Mouse (Mus musculus) limb, embryonic 14.5 days (tissue): ENCODE results near the gene Fyn. TPM values are rescaled to one million over a fixed set of nuclear protein-coding genes. Genes with fewer than 3 reads are reported as not detected.

ENCODE experiments used
- ATAC-seq: fragments of 200-750 bp; cut with Nextera tagmentation; 2 replicates; pipeline ENCODE4 v1.8.0; 2017; ENCODE audit warnings: low read depth, moderate number of reproducible peaks, moderate TSS enrichment; ENCODE audit not compliant: low FRiP score
- DNase-seq: peaks from one replicate; pipeline ENCODE4 v3.0.0-alpha.2; 2015; ENCODE audit warnings: low spot score
- H3K27ac ChIP-seq: fragments of 300-500 bp; sonication (generic); replicated peaks from 2 replicates; pipeline ENCODE4 v1.5.1; 2014; ENCODE audit warnings: low read depth, mild to moderate bottlenecking, low read length, moderate library complexity, mixed read lengths
- H3K27me3 ChIP-seq: fragments of 300-500 bp; sonication (generic); 2 replicates; pipeline ENCODE4 v1.6.1; 2014; ENCODE audit warnings: low read length, mixed read lengths; ENCODE audit not compliant: control insufficient read depth, insufficient read depth
- H3K36me3 ChIP-seq: fragments of 300-500 bp; sonication (generic); 2 replicates; pipeline ENCODE4 v1.6.1; 2014; ENCODE audit warnings: mild to moderate bottlenecking, low read length, moderate library complexity, mixed read lengths; ENCODE audit not compliant: control insufficient read depth, insufficient read depth
- H3K4me1 ChIP-seq: fragments of 300-500 bp; sonication (generic); 2 replicates; pipeline ENCODE4 v1.6.1; 2014; ENCODE audit warnings: antibody characterized with exemption, low read length, mixed read lengths; ENCODE audit not compliant: control insufficient read depth, insufficient read depth
- H3K4me2 ChIP-seq: fragments of 300-500 bp; sonication (generic); replicated peaks from 2 replicates; pipeline ENCODE4 v1.6.1; 2014; ENCODE audit warnings: low read depth, mild to moderate bottlenecking, low read length, moderate library complexity; ENCODE audit not compliant: severe bottlenecking
- H3K4me3 ChIP-seq: fragments of 300-500 bp; sonication (generic); replicated peaks from 2 replicates; pipeline ENCODE4 v1.5.1; 2014; ENCODE audit warnings: low read length
- H3K9ac ChIP-seq: fragments of 300-500 bp; sonication (generic); 2 replicates; pipeline ENCODE4 v1.6.1; 2014; ENCODE audit warnings: mild to moderate bottlenecking, low read depth, low read length, moderate library complexity; ENCODE audit not compliant: severe bottlenecking
- H3K9me3 ChIP-seq: fragments of 300-500 bp; sonication (generic); 2 replicates; pipeline ENCODE4 v1.6.1; 2016; ENCODE audit warnings: low read length; ENCODE audit not compliant: control insufficient read depth
- POLR2A ChIP-seq: fragments of 200-500 bp; IDR thresholded peaks from 2 replicates; pipeline ENCODE4 v1.8.0; 2012; ENCODE audit warnings: inconsistent platforms, mild to moderate bottlenecking, moderate library complexity, borderline replicate concordance; ENCODE audit not compliant: insufficient read depth, insufficient read length; ENCODE audit errors: extremely low read depth
- WGBS: fragments of 180-500 bp; shearing (Covaris S2); extraction: QIAGEN DNeasy Blood & Tissue Kit; methylation state at CpG from one replicate; pipeline ENCODE4 v1.1.7; 2014; 5-methylcytosine and 5-hydroxymethylcytosine counted together
- polyA plus RNA-seq, 2 experiments: library from polyadenylated mRNA; depleted of rRNA in 1 of 2; stranded (reverse) in 1 of 2; unstranded in 1 of 2; fragments of >200 nt; fragmentation: Nextera tagmentation in 1 of 2; extraction: Ambion mirVana in 1 of 2; gene quantifications; 2 replicates each; pipeline versions ENCODE4 v1.2.1 to v1.2.3; 2012 to 2014

Fyn gene
- polyA plus RNA-seq, 2 experiments, result 51.5 to 58.4 TPM

GRCm38 (mm10) chr10:39600115-39600514, 231.5 kb downstream of the Fyn start:
- DNase-seq, result no peak
- H3K9me3 ChIP-seq, result peaks cover 6% of the 10 kb centered on the region; the same call in 1 of the 2 replicates
- peaks cover 14% of the 10 kb centered on the region for H3K4me1 ChIP-seq
- TF ChIP-seq POLR2A, result no peak
- H3K9ac ChIP-seq, result no peak overlapping the region
- no peaks in the 10 kb centered on the region for H3K27me3 ChIP-seq
- H3K4me2 ChIP-seq, result no peak overlapping the region
- 70% methylated on average over 1 of the region's 1 CpGs for WGBS
- H3K27ac ChIP-seq, result no peak overlapping the region
- no peak for ATAC-seq
- no peaks in the 10 kb centered on the region for H3K36me3 ChIP-seq
- H3K4me3 ChIP-seq, result no peak overlapping the region

DNA sequence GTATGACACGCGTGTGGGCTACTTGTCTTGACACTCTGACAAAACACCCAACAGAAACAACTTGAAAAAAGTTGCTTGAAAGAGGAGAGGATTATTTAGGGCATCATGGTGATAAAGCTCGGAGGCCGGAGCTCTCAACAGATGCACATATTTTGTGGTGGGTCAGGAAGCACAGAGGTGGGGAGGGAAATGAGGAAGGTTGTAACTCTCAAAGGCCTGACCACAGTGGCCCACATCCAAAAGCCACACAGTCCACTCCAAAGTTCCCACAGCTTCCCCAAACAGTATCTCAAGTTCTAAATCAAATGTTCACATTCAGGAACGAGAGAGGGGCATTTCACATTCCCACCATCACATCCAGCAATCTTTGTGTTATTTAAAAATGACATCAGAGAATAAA, 232.4 kb downstream of the Fyn start:
- H3K4me3 ChIP-seq, result no peak overlapping the region

GRCm38 (mm10) chr10:39606434-39606833, 237.8 kb downstream of the Fyn start:
- no peak for TF ChIP-seq POLR2A
- no peak for ATAC-seq
- Histone ChIP-seq H3K9me3 (peaks cover 13% of the 10 kb centered on the region; the same call in 1 of the 2 replicates), H3K27me3 (no peaks in the 10 kb centered on the region), H3K4me2 (no peak overlapping the region), H3K36me3 (no peaks in the 10 kb centered on the region), H3K27ac (no peak overlapping the region), H3K4me3 (no peak overlapping the region), H3K9ac (no peak overlapping the region), H3K4me1 (no peaks in the 10 kb centered on the region)
- 96% methylated on average over 1 of the region's 1 CpGs for WGBS
- DNase-seq, result no peak

More for the DNA sequence above, 232.4 kb downstream of the Fyn start:
- H3K9ac ChIP-seq, result no peak overlapping the region
- no peaks in the 10 kb centered on the region for H3K27me3 ChIP-seq
- H3K9me3 ChIP-seq, result peaks cover 12% of the 10 kb centered on the region; the same call in 1 of the 2 replicates
- H3K27ac ChIP-seq, result no peak overlapping the region
- H3K36me3 ChIP-seq, result no peaks in the 10 kb centered on the region
- peaks cover 11% of the 10 kb centered on the region for H3K4me1 ChIP-seq
- ATAC-seq, result no peak
- no peak for DNase-seq
- 88% methylated on average over 5 of the region's 5 CpGs for WGBS
- H3K4me2 ChIP-seq, result no peak overlapping the region
- TF ChIP-seq POLR2A, result no peak

- H3K36me3 ChIP-seq, result no peaks in the 10 kb centered on the region
These were observed 242.6 kb downstream of the Fyn start for GRCm38 (mm10) chr10:39611234-39611633.

DNA sequence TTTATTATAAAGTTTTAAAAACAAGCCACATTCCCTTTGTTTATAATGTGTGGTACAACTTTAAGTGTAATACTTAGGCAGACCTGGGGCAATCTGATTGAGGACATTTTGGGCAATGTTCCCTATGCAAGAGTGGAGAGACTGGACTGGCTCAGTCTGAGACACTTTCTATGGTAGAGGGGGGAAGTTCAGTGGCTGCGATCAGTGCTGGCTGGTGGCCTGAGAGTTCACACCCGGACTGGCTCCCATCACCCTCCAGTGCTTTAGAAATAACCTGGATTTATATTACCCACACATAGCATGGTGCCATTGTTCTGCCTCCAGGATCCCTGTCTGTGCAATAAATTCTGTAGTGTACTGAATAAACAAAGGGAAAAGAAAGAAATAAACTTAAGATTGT, 243.5 kb downstream of the Fyn start:
- Histone ChIP-seq H3K27me3 (no peaks in the 10 kb centered on the region), H3K4me1 (peaks cover 33% of the 10 kb centered on the region), H3K9ac (no peak overlapping the region), H3K9me3 (no peaks in the 10 kb centered on the region), H3K27ac (no peak overlapping the region), H3K4me2 (no peak overlapping the region), H3K36me3 (no peaks in the 10 kb centered on the region), H3K4me3 (no peak overlapping the region)
- no peak for TF ChIP-seq POLR2A
- ATAC-seq (no peak), DNase-seq (no peak)
- 62% methylated on average over 2 of the region's 2 CpGs for WGBS

More at GRCm38 (mm10) chr10:39611234-39611633, 242.6 kb downstream of the Fyn start:
- no peak for TF ChIP-seq POLR2A
- DNase-seq (no peak), ATAC-seq (no peak)
- Histone ChIP-seq H3K9me3 (no peaks in the 10 kb centered on the region), H3K4me3 (no peak overlapping the region), H3K27me3 (no peaks in the 10 kb centered on the region), H3K27ac (no peak overlapping the region), H3K4me1 (peaks cover 33% of the 10 kb centered on the region), H3K9ac (no peak overlapping the region), H3K4me2 (no peak overlapping the region)
- whole genome bisulfite sequencing, result 23% methylated on average over 3 of the region's 3 CpGs

GRCm38 (mm10) chr10:39612633-39612988, 244.0 kb downstream of the Fyn start, which contains the start of gene Traf3ip2:
Gene Traf3ip2 (plus strand): TSS chr10:39612934.
- peak within 1 kb of the TSS; percentile 51 for H3K4me2 ChIP-seq
- peak within 1 kb of the TSS; percentile 34 for H3K4me3 ChIP-seq
- H3K36me3 ChIP-seq, result no peaks in the 10 kb centered on the region
- H3K9ac ChIP-seq, result peak within 1 kb of the TSS; percentile 48
- ATAC-seq, result no peak
- H3K9me3 ChIP-seq, result no peaks in the 10 kb centered on the region
- peaks cover 33% of the 10 kb centered on the region for H3K4me1 ChIP-seq
- peak within 1 kb of the TSS; percentile 87 for H3K27ac ChIP-seq
- no peaks in the 10 kb centered on the region for H3K27me3 ChIP-seq
- DNase-seq, result no peak
- TF ChIP-seq POLR2A, result no peak
- WGBS, result 36% methylated on average over 4 of the region's 4 CpGs
